Mouse (Mus musculus): ENCODE data around the gene Atp8a2. TPM values are rescaled to one million over a fixed set of nuclear protein-coding genes. Genes with fewer than 3 reads are reported as not detected.
"Not testable (repeated sequence)": the region's sequence is repeated elsewhere in the genome, so short reads cannot be mapped to it uniquely, and the experiment has no call there.

Atp8a2 gene
- total RNA-seq, 2 experiments from 2014 or later, result 63.0 to 71.3 TPM

DNA sequence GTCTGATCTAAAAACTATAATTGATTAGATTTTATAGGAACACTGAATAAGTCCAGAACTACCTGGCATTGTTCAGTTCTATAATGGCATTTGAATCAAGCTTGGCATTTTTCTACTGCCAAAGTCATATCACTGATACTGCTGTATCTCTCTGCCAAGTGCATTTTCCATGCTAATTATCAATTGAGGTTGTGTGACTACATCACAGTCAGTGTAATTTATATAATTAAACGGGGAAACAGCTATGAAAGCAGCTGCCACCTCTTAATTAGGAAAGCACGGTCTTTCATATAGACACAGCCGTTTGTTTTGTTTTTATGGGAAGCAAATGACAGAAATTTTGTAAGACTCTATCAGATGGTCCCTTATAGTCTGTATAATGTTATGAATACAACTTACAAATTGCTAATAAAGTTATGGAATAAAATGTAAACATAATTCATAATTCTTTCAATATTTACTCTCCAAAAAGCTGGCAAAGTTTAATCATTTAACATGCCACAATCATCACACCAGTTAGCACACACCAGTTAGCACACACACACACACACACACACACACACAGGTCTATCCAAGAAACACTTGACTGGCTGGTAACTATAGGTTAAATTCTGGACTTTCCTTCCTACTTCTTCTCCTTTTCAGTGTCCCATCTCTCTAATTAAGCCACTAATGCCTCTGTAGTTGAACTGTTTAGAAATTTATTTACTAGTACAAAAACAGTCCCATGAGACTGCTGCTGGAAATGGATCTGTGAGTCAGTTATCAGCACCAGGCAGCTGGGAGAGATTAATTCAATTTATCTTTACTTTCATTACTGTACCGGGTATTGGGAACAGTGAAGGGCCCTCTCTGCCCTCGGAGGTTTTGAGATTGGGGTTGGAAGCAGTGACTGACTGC lies 377.5 kb downstream of the Atp8a2 start:
- DNase-seq (ENCODE audit: low spot score in 2 of 2), result no peak
- intact Hi-C loops (cut with DNase I), result no loop called here

DNA sequence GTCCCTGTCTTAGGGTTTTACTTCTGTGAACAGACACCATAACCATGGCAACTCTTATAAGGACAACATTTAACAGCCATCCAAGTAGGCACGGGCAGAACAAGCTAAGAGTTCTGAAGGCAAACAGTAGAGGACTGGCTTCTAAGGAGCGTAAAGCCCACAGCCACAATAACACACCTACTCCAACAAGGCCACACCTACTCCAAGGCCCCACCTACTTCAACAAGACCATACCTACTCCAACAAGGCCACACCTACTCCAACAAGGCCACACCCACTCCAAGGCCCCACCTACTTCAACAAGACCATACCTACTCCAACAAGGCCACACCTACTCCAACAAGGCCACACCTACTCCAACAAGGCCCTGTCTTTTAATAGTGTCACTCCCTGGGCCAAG lies 386.7 kb downstream of the Atp8a2 start:
- intact Hi-C loops (cut with DNase I); DNase-seq (ENCODE audit: low spot score in 2 of 2): not testable (repeated sequence)

- DNase-seq (ENCODE audit: low spot score in 2 of 2), result no peak
- intact Hi-C loops (cut with DNase I), result no loop called here
Measured at GRCm38 (mm10) chr14:59809790-59810189, 387.2 kb downstream of the Atp8a2 start.

DNA sequence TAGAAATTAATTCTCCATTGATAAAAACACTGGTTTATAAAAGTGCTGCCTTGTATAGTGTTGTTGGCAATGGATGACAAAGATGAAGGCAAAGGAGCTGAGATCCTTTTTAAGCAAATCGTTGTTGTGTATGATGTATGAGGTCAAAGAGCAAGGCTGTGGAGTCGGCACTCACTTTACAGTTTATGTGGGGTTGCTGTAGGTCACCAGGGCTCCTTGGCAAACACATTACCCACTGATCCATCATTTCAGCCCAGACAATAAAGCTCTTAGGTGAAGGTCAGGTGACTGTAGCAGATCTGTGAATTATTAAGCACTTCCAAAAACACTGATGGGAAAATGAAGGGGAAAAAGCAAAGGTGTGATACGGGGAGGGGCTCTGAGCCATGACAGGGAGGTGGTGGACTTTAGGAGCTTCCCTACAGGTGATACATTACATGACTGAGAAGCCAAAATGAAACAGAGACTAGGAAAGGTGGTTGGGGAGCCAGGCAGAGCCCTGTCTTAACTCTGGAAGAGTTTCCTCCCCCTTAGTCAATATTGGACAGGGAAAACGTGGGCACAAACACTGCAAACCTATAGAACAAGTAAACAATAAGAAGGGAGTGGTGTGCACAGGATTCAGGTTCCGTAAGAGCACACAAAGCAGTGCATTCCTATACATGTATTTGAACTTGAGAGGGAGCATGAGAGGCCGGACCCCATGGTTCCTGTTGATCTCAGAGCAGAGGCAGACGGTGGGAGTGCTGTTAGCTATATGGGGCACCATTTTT lies 389.3 kb downstream of the Atp8a2 start:
- intact Hi-C loops (cut with DNase I), result no loop called here
- DNase-seq (ENCODE audit: low spot score in 2 of 2), result no peak

DNA sequence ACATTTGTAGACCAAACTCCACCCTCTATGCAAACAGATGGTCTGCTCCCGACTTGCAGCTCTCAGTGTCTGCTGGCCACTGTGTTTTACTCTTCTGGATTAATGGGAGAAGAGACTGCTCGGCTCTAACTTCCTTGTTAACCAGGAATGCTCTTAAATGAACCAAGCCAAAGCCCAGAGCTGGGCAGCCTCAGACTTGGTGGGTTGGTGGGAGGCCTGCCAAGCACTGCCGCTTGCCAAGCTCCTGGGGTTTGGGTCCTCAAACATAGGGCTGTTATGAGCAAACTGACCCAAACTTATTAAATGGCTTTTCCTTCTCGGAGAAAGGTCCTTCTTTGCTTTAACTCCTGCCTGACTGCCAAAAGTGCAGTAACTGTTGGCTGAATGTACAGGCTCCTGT lies 390.1 kb downstream of the Atp8a2 start:
- intact Hi-C loops (cut with DNase I), result no loop called here
- DNase-seq (ENCODE audit: low spot score in 2 of 2), result no peak

GRCm38 (mm10) chr14:59806159-59806558 lies 390.8 kb downstream of the Atp8a2 start:
- DNase-seq (ENCODE audit: low spot score in 2 of 2), result no peak
- intact Hi-C loops (cut with DNase I), result no loop called here

- DNase-seq (ENCODE audit: low spot score in 2 of 2), result no peak
- intact Hi-C loops (cut with DNase I), result no loop called here
Measured at GRCm38 (mm10) chr14:59805683-59806082, 391.3 kb downstream of the Atp8a2 start.

DNA sequence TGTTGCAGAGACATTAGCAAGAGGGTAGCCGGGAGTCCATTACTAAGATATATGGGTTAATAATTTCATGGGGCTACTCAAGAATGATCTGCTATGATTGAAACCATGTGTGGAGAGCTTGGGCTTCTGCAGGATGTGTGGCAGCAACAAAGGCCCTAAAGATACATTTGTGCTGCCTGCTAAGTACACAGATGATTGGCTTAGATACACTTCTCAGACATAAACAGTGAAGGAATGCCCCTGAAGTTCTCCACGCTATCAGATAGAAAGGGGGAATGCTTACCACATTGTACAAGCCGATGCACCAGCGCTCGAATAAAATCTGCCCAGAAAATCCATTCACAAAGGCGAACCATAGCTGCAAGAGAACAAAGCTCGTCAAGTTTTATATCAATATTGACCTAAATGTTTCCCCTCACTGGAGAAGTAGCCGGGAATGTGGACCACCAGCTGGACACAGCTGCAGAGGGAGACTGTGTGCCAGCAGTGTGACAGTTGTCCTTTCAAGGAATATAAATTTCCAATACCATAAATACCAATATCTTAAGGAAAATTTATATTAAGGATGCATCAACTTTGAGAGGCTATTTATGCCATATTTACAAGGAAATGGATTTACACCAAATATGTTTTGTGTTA lies 394.9 kb downstream of the Atp8a2 start:
- DNase-seq (ENCODE audit: low spot score in 2 of 2), result no peak
- intact Hi-C loops (cut with DNase I), result no loop called here

DNA sequence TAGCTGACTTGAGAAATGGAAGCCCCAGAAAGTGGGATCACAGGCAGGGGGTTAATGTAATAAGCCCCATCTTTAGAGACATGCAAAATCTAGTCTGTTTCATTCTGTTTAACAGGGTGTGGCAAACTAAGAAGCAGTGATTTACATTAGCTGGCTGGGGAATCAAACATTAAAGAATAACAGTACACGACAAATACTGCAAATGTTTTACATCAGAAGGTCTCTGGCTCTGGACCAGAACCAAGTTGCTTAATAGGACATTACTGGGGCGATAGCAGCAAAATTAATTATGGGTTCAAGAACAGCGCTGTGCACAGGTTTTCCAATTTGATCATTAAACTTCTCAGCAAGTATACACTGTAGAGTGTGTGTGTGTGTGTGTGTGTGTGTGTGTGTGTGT lies 397.5 kb downstream of the Atp8a2 start:
- no peak for DNase-seq (ENCODE audit: low spot score in 2 of 2)
- intact Hi-C loops (cut with DNase I), result no loop called here

GRCm38 (mm10) chr14:59793841-59794240 lies 403.1 kb downstream of the Atp8a2 start:
- intact Hi-C loops (cut with DNase I), result no loop called here
- DNase-seq (ENCODE audit: low spot score in 2 of 2), result no peak

DNA sequence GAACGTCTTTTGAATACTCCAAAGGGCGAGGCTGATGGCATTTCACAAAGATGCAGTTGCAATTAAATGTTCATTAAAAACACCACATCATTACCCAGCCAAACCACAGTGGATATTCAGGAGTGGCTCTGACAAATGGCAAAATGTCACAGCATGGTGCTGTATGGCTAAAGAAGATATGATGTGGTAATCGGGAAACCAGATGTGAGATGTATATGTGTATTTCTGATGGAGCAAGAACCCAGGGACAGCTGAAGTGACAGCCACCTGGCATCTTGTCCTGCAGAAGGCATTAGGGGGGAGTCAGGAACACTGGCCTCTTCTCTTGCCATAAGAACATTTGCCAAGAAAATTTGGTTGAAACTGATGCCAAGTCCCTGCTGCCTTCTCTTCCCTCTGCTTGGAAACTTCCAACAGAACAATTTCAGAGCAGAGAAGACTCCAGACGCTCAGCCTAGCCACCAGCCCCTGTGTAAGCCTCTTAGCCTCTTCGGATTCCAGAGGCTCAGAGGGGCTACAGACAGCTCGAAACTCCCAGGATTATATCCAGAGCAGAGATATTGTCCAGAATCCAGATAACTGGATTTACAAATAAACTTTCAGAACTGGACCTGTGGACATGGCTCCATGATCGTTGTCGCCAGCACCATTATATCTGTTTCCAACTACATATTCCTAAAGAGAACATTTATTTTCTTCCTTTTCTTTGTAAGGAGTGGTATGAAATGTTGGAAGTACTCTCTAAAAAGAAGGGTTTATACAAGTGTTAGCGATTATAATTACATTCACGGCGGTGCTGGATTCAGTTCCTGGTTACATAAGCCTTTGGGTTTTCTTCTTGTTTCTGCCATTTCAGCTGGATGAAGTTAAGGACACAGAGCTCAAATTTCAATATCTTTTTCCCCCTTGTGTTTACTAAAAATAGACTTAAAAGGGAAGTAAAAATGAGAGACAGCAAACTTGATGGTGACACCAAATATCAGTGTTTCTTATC lies 413.3 kb downstream of the Atp8a2 start:
- DNase-seq (ENCODE audit: low spot score in 2 of 2), result peak in 1 of 2 experiments; percentile 23
- intact Hi-C loops (cut with DNase I), result no loop called here

GRCm38 (mm10) chr14:59780391-59780790 lies 416.6 kb downstream of the Atp8a2 start:
- intact Hi-C loops (cut with DNase I), result no loop called here
- DNase-seq (ENCODE audit: low spot score in 2 of 2), result no peak

- no peak for DNase-seq (ENCODE audit: low spot score in 2 of 2)
Measured at GRCm38 (mm10) chr14:59762227-59762626, 434.8 kb downstream of the Atp8a2 start.

GRCm38 (mm10) chr14:59759900-59760493 lies 437.0 kb downstream of the Atp8a2 start:
- no peak for DNase-seq (ENCODE audit: low spot score in 2 of 2)
- intact Hi-C loops (cut with DNase I), result no loop called here

More at GRCm38 (mm10) chr14:59762227-59762626, 434.8 kb downstream of the Atp8a2 start:
- intact Hi-C loops (cut with DNase I), result no loop called here

DNA sequence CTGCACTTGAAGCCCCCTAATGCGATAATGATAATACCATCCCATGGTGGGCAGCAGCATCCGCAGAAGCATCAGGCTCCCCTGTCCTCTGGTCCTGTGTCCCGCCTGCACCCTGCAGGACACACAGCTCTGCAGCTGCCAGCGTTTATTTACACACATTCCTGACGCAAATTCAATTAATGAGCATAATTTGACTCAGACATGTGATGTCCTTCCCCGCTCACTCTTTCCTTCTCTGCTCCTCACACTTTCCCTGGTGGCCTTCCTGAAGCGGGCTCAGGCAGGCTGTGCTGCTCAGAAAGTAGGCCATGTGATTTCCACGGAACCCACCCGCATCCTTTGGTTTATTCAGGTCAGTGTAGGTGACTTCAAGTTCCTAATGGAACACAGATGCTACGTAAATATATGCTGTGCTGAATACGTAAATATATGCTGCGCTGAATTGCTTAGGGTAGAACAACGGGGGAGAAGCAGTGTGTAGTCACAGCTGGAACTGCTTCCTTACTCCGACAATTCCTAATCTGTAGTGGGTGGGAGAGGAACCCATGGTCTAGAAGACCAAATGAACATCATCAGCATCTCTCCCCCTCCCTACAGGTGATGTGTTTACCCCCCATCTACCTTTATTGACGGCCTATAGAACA lies 437.7 kb downstream of the Atp8a2 start:
- intact Hi-C loops (cut with DNase I), result no loop called here

GRCm38 (mm10) chr14:59752401-59752800 lies 444.6 kb downstream of the Atp8a2 start:
- intact Hi-C loops (cut with DNase I), result no loop called here
- DNase-seq (ENCODE audit: low spot score in 2 of 2), result no peak

More for the DNA sequence above, 437.7 kb downstream of the Atp8a2 start:
- DNase-seq (ENCODE audit: low spot score in 2 of 2), result no peak

GRCm38 (mm10) chr14:59750005-59750404 lies 447.0 kb downstream of the Atp8a2 start:
- DNase-seq (ENCODE audit: low spot score in 2 of 2), result no peak
- intact Hi-C loops (cut with DNase I), result no loop called here

DNA sequence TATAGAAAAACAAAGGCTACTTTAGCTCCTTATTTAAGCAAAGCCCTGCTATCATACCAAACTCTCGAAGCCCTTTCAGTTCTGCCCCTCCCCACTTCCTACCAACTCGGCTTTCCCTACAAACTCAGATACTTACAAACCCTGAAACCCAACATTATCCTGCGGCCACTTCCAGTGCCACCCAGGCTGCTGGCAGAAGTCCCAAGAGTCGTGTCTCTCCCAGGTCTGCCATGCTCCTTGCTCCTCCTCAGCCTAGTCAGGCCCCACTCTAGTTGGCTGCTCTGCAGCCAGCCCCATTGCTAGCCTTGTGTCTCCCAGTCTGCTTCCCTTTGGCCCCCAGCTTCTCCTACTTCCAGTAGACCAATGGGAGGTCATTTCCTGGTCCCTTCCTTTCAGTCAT lies 451.3 kb downstream of the Atp8a2 start:
- intact Hi-C loops (cut with DNase I), result no loop called here
- DNase-seq (ENCODE audit: low spot score in 2 of 2), result no peak
